Mouse (Mus musculus) cerebellum, adult 18-20 months (tissue): ENCODE measurements at regions not wholly inside any gene's neighbourhood (a gene's known extent, or its start where the extent isn't known, plus 50 kb on each side); places are given as distances from the start of the nearest gene placed in this dataset.

Experiments
- DNase-seq, 2 experiments: peaks; one replicate each; pipeline ENCODE4 v3.0.0; 2021

DNA sequence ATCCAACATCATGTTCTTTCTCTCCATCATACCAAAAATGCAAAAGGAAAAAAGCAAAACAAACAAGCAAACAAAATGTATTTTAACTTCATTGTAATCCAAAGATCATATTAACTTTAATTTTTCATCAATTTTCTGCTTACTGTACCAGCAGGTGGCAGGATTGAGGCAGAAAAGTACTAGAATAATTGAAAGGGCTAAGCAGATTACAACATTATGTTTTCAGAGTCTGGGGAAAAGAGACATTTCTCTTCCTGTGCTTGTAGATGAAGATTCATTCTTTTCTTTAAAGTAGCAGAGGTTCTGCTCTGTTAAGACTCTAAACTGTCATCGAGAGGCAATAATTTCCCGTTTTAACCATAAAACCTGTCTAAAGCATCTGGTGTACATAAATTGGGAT, 394.7 kb upstream of the Slitrk6 start:
- DNase-seq, result peak; percentile 3 to 10

DNA sequence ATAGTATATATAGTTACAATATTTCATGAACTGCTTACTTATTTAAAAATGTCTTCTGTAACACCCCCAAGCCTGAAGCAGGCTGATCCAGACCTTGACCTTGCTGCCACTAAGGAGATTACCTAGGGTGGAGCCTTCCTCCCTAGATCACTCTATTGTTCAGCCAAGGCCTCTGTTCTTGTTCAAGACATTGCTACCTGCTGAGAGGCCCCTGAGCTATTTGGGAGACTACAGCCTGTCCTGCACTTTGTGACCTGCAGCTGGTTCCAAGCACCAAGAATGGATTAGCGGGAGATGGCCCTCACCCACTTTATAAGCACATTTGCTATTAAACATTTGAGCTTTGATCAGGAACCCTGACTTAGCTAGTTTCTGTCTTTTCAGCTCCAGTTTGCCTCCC, 361.7 kb upstream of the Slitrk6 start:
- no peak for DNase-seq

DNA sequence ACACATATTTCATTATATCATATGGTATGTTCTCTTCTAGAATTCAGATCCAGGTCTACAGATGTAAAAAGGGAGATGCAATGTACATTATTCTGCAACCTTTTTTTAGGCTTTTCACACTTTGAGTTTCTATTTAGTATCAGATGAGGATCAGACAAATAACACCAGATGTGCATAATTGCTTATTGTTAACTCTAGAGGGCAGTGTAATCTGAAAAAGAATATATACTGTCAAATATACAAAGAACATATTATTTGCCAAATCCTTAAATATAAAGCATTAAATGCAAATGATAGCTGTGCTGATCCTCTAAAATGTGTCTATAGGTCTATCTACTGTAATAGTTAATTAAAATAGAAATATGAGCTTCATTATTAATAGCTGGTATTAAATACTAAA, 348.6 kb upstream of the Slitrk6 start:
- DNase-seq, result no peak

DNA sequence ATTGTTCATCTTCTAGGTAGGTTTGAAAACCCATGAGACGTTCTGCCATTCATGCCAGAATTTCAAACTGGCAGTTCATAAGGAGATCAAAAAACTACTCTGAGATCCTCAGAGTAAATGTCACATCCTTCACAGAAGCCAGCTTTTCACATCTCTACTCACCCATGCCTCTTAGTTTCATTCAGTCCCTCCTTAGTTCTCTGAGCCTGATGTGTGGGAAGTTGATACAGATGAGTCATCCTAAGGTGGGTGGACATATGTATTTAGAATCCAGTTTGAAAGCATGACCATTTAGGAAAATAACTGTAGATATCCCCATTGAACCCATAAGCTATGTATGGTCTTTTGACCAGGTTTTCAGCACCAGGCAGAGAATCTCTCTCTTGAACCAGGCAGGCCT, 345.3 kb upstream of the Slitrk6 start:
- no peak for DNase-seq

DNA sequence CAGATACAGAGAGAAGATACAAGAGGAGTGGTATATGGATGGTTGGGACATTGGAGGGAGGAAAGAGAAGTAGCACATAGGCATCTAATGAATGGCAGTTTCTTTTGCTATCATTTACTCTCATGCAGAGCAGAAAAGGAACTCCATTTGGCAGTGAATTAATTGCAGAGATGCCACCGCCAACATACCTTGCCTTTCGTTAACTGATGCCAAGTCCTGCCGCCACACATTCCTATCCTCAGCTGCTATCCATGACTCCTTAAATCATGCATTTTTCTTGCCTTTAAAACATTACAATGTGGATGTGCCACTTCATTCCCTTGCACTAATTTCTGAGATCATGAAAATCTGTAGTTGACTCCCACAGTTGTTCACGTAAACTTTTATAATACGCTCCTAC, 341.3 kb upstream of the Slitrk6 start:
- DNase-seq, result no peak

DNA sequence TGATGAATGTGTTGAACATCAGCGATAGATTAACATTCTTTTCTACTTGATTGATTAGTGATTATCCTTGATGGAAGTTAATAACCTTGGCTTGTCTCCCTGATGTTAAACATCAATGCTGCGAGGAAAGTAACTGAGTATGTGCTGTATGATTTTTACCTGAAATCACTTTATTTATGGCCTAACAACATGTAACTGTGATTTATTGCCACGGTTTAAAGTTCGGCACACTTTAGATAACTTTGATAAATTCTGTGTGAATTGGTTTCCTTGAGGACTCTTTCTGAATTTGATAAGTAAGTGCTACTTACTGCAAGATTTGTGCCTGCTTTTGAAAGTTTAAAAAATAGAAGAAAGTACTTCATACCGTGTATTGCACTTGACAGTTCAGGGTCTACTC, 319.6 kb upstream of the Slitrk6 start:
- DNase-seq, result no peak

DNA sequence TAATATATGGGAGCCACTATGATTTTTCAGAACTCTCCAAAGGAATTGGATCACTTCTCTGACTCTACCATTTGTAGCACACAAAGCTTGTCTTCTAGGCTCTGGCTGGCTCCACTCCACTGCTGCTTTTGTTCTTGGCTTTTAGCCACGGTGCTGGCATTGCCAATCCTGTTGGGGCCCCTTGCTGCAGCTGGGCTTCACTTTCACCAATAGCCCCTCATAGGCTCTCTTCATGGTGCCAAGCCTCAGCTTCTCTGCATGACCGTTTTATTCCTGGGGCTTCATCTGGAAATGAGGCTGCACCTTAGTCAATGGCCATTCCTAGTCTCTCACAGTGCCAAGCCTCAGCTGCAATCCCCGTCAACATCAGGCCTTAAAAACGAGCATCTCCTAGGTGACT, 318.6 kb upstream of the Slitrk6 start:
- no peak for DNase-seq
